Mouse (Mus musculus): ENCODE measurements around the gene Tent2.

Tent2 gene

GRCm38 (mm10) chr13:93141184-93141583 lies 51.0 kb downstream of the Tent2 start:
- no peak for DNase-seq (ENCODE audit: low spot score)

- DNase-seq (ENCODE audit: low spot score): no peak
These were observed 54.1 kb downstream of the Tent2 start for GRCm38 (mm10) chr13:93138059-93138458.

- DNase-seq (ENCODE audit: low spot score): no peak
These were observed 55.1 kb downstream of the Tent2 start for GRCm38 (mm10) chr13:93137098-93137497.

- no peak for DNase-seq (ENCODE audit: low spot score)
These were observed 55.9 kb downstream of the Tent2 start for GRCm38 (mm10) chr13:93136251-93136650.

GRCm38 (mm10) chr13:93135501-93135900 lies 56.7 kb downstream of the Tent2 start:
- DNase-seq (ENCODE audit: low spot score): no peak

- no peak for DNase-seq (ENCODE audit: low spot score)
These were observed 61.5 kb downstream of the Tent2 start for GRCm38 (mm10) chr13:93130674-93131073.

GRCm38 (mm10) chr13:93128961-93129360 lies 63.2 kb downstream of the Tent2 start:
- no peak for DNase-seq (ENCODE audit: low spot score)

GRCm38 (mm10) chr13:93128111-93128860 lies 63.9 kb downstream of the Tent2 start:
- DNase-seq (ENCODE audit: low spot score): no peak

- DNase-seq (ENCODE audit: low spot score): no peak
These were observed 69.9 kb downstream of the Tent2 start for GRCm38 (mm10) chr13:93122321-93122720.

GRCm38 (mm10) chr13:93117241-93117640 lies 74.9 kb downstream of the Tent2 start:
- DNase-seq (ENCODE audit: low spot score): no peak

GRCm38 (mm10) chr13:93102340-93103090 lies 89.7 kb downstream of the Tent2 start:
- DNase-seq (ENCODE audit: low spot score): no peak

GRCm38 (mm10) chr13:93098596-93098995 lies 93.6 kb downstream of the Tent2 start:
- DNase-seq (ENCODE audit: low spot score): no peak

- DNase-seq (ENCODE audit: low spot score): no peak
These were observed 95.5 kb downstream of the Tent2 start for GRCm38 (mm10) chr13:93096643-93097042.

Measured in MN1 (cell line).